Mouse (Mus musculus): ENCODE data around the gene 4931406P16Rik. TPM values are rescaled to one million over a fixed set of nuclear protein-coding genes. Genes with fewer than 3 reads are reported as not detected.

4931406P16Rik gene
- polyA plus RNA-seq, 1 experiment from 2014 or later = 37.8 TPM

- H3K27ac ChIP-seq (ENCODE audit: low read depth) = no peak overlapping the region
- DNase-seq (ENCODE audit: low spot score) (no peak), ATAC-seq (replicated peaks; ENCODE audit: low FRiP score, low TSS enrichment, low read depth) (no peak)
- no peaks in the 10 kb centered on the region for H3K9me3 ChIP-seq (ENCODE audit: control insufficient read depth, low read length)
- WGBS = 63% methylated on average over 4 of the region's 4 CpGs
- no peak overlapping the region for H3K4me2 ChIP-seq (ENCODE audit: low read length)
- H3K27me3 ChIP-seq (replicated peaks; ENCODE audit: control insufficient read depth, insufficient read depth, low read length) = no peaks in the 10 kb centered on the region
- no peak overlapping the region for H3K4me3 ChIP-seq (ENCODE audit: low read depth, low read length)
- 0 out of 2 replicates have a peak, but pooled peaks cover 3% of the 10 kb centered on the region for H3K4me1 ChIP-seq (replicated peaks; ENCODE audit: control insufficient read depth, insufficient read depth, low read length)
- H3K9ac ChIP-seq (ENCODE audit: low read length) = no peak overlapping the region
- no peaks in the 10 kb centered on the region for H3K36me3 ChIP-seq (ENCODE audit: control insufficient read depth, insufficient read depth, low read length)
Observed at GRCm38 (mm10) chr7:34272465-34272864, 40.9 kb downstream of the 4931406P16Rik start.

GRCm38 (mm10) chr7:34268463-34268862 is 44.9 kb downstream of the 4931406P16Rik start:
- H3K4me3 ChIP-seq (ENCODE audit: low read depth, low read length) = no peak overlapping the region
- H3K27ac ChIP-seq (ENCODE audit: low read depth) = no peak overlapping the region
- no peak for ATAC-seq (replicated peaks; ENCODE audit: low FRiP score, low TSS enrichment, low read depth)
- 0 out of 2 replicates have a peak, but pooled peaks cover 3% of the 10 kb centered on the region for H3K4me1 ChIP-seq (replicated peaks; ENCODE audit: control insufficient read depth, insufficient read depth, low read length)
- WGBS = 60% methylated on average over 1 of the region's 1 CpGs
- H3K4me2 ChIP-seq (ENCODE audit: low read length) = no peak overlapping the region
- DNase-seq (ENCODE audit: low spot score) = no peak
- no peaks in the 10 kb centered on the region for H3K9me3 ChIP-seq (ENCODE audit: control insufficient read depth, low read length)
- H3K36me3 ChIP-seq (ENCODE audit: control insufficient read depth, insufficient read depth, low read length) = peaks cover 2% of the 10 kb centered on the region; the same call in 1 of the 2 replicates
- H3K9ac ChIP-seq (ENCODE audit: low read length) = no peak overlapping the region
- H3K27me3 ChIP-seq (replicated peaks; ENCODE audit: control insufficient read depth, insufficient read depth, low read length) = no peaks in the 10 kb centered on the region

- no peak for ATAC-seq (replicated peaks; ENCODE audit: low FRiP score, low TSS enrichment, low read depth)
- DNase-seq (ENCODE audit: low spot score) = no peak
- no peak overlapping the region for H3K4me3 ChIP-seq (ENCODE audit: low read depth, low read length)
- H3K27ac ChIP-seq (ENCODE audit: low read depth) = no peak overlapping the region
- H3K9me3 ChIP-seq (ENCODE audit: control insufficient read depth, low read length) = no peaks in the 10 kb centered on the region
- no peak overlapping the region for H3K9ac ChIP-seq (ENCODE audit: low read length)
- H3K4me2 ChIP-seq (ENCODE audit: low read length) = no peak overlapping the region
- H3K36me3 ChIP-seq (ENCODE audit: control insufficient read depth, insufficient read depth, low read length) = peaks cover 22% of the 10 kb centered on the region
- H3K27me3 ChIP-seq (replicated peaks; ENCODE audit: control insufficient read depth, insufficient read depth, low read length) = no peaks in the 10 kb centered on the region
- 0 out of 2 replicates have a peak, but pooled peaks cover 3% of the 10 kb centered on the region for H3K4me1 ChIP-seq (replicated peaks; ENCODE audit: control insufficient read depth, insufficient read depth, low read length)
Observed at GRCm38 (mm10) chr7:34266421-34266820, 46.9 kb downstream of the 4931406P16Rik start.

GRCm38 (mm10) chr7:34265876-34266346 is 47.4 kb downstream of the 4931406P16Rik start:
- ATAC-seq (replicated peaks; ENCODE audit: low FRiP score, low TSS enrichment, low read depth) = no peak
- H3K36me3 ChIP-seq (ENCODE audit: control insufficient read depth, insufficient read depth, low read length) = peaks cover 26% of the 10 kb centered on the region
- no peaks in the 10 kb centered on the region for H3K27me3 ChIP-seq (replicated peaks; ENCODE audit: control insufficient read depth, insufficient read depth, low read length)
- peak; percentile 53 for DNase-seq (ENCODE audit: low spot score)
- no peak overlapping the region for H3K4me2 ChIP-seq (ENCODE audit: low read length)
- no peaks in the 10 kb centered on the region for H3K9me3 ChIP-seq (ENCODE audit: control insufficient read depth, low read length)
- H3K27ac ChIP-seq (ENCODE audit: low read depth) = no peak overlapping the region
- H3K9ac ChIP-seq (ENCODE audit: low read length) = no peak overlapping the region
- no peak overlapping the region for H3K4me3 ChIP-seq (ENCODE audit: low read depth, low read length)
- H3K4me1 ChIP-seq (replicated peaks; ENCODE audit: control insufficient read depth, insufficient read depth, low read length) = 0 out of 2 replicates have a peak, but pooled peaks cover 3% of the 10 kb centered on the region
- WGBS = 64% methylated on average over 5 of the region's 5 CpGs

- WGBS = 93% methylated on average over 5 of the region's 5 CpGs
Observed at GRCm38 (mm10) chr7:34263437-34263836, 49.9 kb downstream of the 4931406P16Rik start.

GRCm38 (mm10) chr7:34258407-34258806 is 54.9 kb downstream of the 4931406P16Rik start:
- Histone ChIP-seq H3K27me3 (replicated peaks; ENCODE audit: control insufficient read depth, insufficient read depth, low read length) (no peaks in the 10 kb centered on the region), H3K9ac (ENCODE audit: low read length) (no peak overlapping the region), H3K4me3 (ENCODE audit: low read depth, low read length) (no peak overlapping the region), H3K36me3 (ENCODE audit: control insufficient read depth, insufficient read depth, low read length) (peaks cover 89% of the 10 kb centered on the region), H3K4me1 (replicated peaks; ENCODE audit: control insufficient read depth, insufficient read depth, low read length) (no peaks in the 10 kb centered on the region), H3K4me2 (ENCODE audit: low read length) (no peak overlapping the region), H3K27ac (ENCODE audit: low read depth) (no peak overlapping the region), H3K9me3 (ENCODE audit: control insufficient read depth, low read length) (no peaks in the 10 kb centered on the region)
- 91% methylated on average over 1 of the region's 1 CpGs for WGBS
- ATAC-seq (replicated peaks; ENCODE audit: low FRiP score, low TSS enrichment, low read depth) (no peak), DNase-seq (ENCODE audit: low spot score) (no peak)

More at GRCm38 (mm10) chr7:34263437-34263836, 49.9 kb downstream of the 4931406P16Rik start:
- H3K36me3 ChIP-seq (ENCODE audit: control insufficient read depth, insufficient read depth, low read length) = peaks cover 49% of the 10 kb centered on the region
- H3K4me3 ChIP-seq (ENCODE audit: low read depth, low read length) = no peak overlapping the region
- H3K4me2 ChIP-seq (ENCODE audit: low read length) = no peak overlapping the region
- no peak overlapping the region for H3K9ac ChIP-seq (ENCODE audit: low read length)
- no peak overlapping the region for H3K27ac ChIP-seq (ENCODE audit: low read depth)
- no peaks in the 10 kb centered on the region for H3K27me3 ChIP-seq (replicated peaks; ENCODE audit: control insufficient read depth, insufficient read depth, low read length)
- no peaks in the 10 kb centered on the region for H3K9me3 ChIP-seq (ENCODE audit: control insufficient read depth, low read length)
- no peak for DNase-seq (ENCODE audit: low spot score)
- H3K4me1 ChIP-seq (replicated peaks; ENCODE audit: control insufficient read depth, insufficient read depth, low read length) = no peaks in the 10 kb centered on the region
- no peak for ATAC-seq (replicated peaks; ENCODE audit: low FRiP score, low TSS enrichment, low read depth)

GRCm38 (mm10) chr7:34257279-34257678 is 56.1 kb downstream of the 4931406P16Rik start:
- H3K4me3 ChIP-seq (ENCODE audit: low read depth, low read length) = no peak overlapping the region
- H3K27me3 ChIP-seq (replicated peaks; ENCODE audit: control insufficient read depth, insufficient read depth, low read length) = no peaks in the 10 kb centered on the region
- H3K4me2 ChIP-seq (ENCODE audit: low read length) = no peak overlapping the region
- no peaks in the 10 kb centered on the region for H3K9me3 ChIP-seq (ENCODE audit: control insufficient read depth, low read length)
- ATAC-seq (replicated peaks; ENCODE audit: low FRiP score, low TSS enrichment, low read depth) (no peak), DNase-seq (ENCODE audit: low spot score) (no peak)
- no peak overlapping the region for H3K27ac ChIP-seq (ENCODE audit: low read depth)
- no peaks in the 10 kb centered on the region for H3K4me1 ChIP-seq (replicated peaks; ENCODE audit: control insufficient read depth, insufficient read depth, low read length)
- 84% methylated on average over 9 of the region's 9 CpGs for WGBS
- peaks cover 88% of the 10 kb centered on the region for H3K36me3 ChIP-seq (ENCODE audit: control insufficient read depth, insufficient read depth, low read length)
- H3K9ac ChIP-seq (ENCODE audit: low read length) = no peak overlapping the region

GRCm38 (mm10) chr7:34255916-34256315 is 57.4 kb downstream of the 4931406P16Rik start:
- H3K4me2 ChIP-seq (ENCODE audit: low read length) = no peak overlapping the region
- peaks cover 80% of the 10 kb centered on the region for H3K36me3 ChIP-seq (ENCODE audit: control insufficient read depth, insufficient read depth, low read length)
- no peak for DNase-seq (ENCODE audit: low spot score)
- no peaks in the 10 kb centered on the region for H3K4me1 ChIP-seq (replicated peaks; ENCODE audit: control insufficient read depth, insufficient read depth, low read length)
- peak overlapping the region; percentile 11; the same call in 1 of the 2 replicates for H3K27ac ChIP-seq (ENCODE audit: low read depth)
- H3K9me3 ChIP-seq (ENCODE audit: control insufficient read depth, low read length) = no peaks in the 10 kb centered on the region
- H3K9ac ChIP-seq (ENCODE audit: low read length) = no peak overlapping the region
- no peak overlapping the region for H3K4me3 ChIP-seq (ENCODE audit: low read depth, low read length)
- 80% methylated on average over 1 of the region's 1 CpGs for WGBS
- H3K27me3 ChIP-seq (replicated peaks; ENCODE audit: control insufficient read depth, insufficient read depth, low read length) = no peaks in the 10 kb centered on the region
- no peak for ATAC-seq (replicated peaks; ENCODE audit: low FRiP score, low TSS enrichment, low read depth)

GRCm38 (mm10) chr7:34255137-34255536 is 58.2 kb downstream of the 4931406P16Rik start:
- Histone ChIP-seq H3K4me2 (ENCODE audit: low read length) (no peak overlapping the region), H3K9me3 (ENCODE audit: control insufficient read depth, low read length) (no peaks in the 10 kb centered on the region), H3K36me3 (ENCODE audit: control insufficient read depth, insufficient read depth, low read length) (peaks cover 78% of the 10 kb centered on the region), H3K4me1 (replicated peaks; ENCODE audit: control insufficient read depth, insufficient read depth, low read length) (no peaks in the 10 kb centered on the region), H3K4me3 (ENCODE audit: low read depth, low read length) (no peak overlapping the region), H3K27me3 (replicated peaks; ENCODE audit: control insufficient read depth, insufficient read depth, low read length) (no peaks in the 10 kb centered on the region), H3K9ac (ENCODE audit: low read length) (no peak overlapping the region), H3K27ac (ENCODE audit: low read depth) (no peak overlapping the region)
- no peak for ATAC-seq (replicated peaks; ENCODE audit: low FRiP score, low TSS enrichment, low read depth)
- 67% methylated on average over 3 of the region's 3 CpGs for WGBS
- DNase-seq (ENCODE audit: low spot score) = no peak

All from intestine, embryonic 14.5 days (tissue).